Mouse (Mus musculus) MEL (cell line): Measurements from ENCODE around the gene F2. TPM values are rescaled to one million over a fixed set of nuclear protein-coding genes. Genes with fewer than 3 reads are reported as not detected.

Source experiments
- DNase-seq: peaks from one replicate; pipeline ENCODE4 v3.0.0; 2011; ENCODE audit warnings: low read depth, low spot score
- H3K27ac ChIP-seq: 2 replicates; pipeline ENCODE4 v1.5.1; 2012; ENCODE audit warnings: low read depth, mild to moderate bottlenecking, control low read depth, low read length, moderate library complexity; ENCODE audit not compliant: control insufficient read depth
- H3K27me3 ChIP-seq, 2 experiments: fragments of 150-350 bp in 1 of 2; sonication (generic) in 1 of 2; 2 replicates each; pipeline ENCODE4 v1.6.1; 2012; ENCODE audit warnings: low read length in 2 of 2, mild to moderate bottlenecking in 2 of 2, improper control_type of control experiment in 1 of 2, moderate library complexity in 1 of 2; ENCODE audit not compliant: insufficient read depth in 2 of 2, control insufficient read depth in 1 of 2
- H3K36me3 ChIP-seq, 2 experiments: 2 replicates each; pipeline ENCODE4 v1.6.1; 2012 to 2014; ENCODE audit warnings: low read length in 2 of 2, improper control_type of control experiment in 1 of 2, inconsistent platforms in 1 of 2, mild to moderate bottlenecking in 1 of 2; ENCODE audit not compliant: insufficient read depth in 2 of 2, control insufficient read depth in 1 of 2
- H3K4me1 ChIP-seq, 2 experiments: fragments of 150-350 bp in 1 of 2; sonication (generic) in 1 of 2; 2 replicates each; pipeline ENCODE4 v1.6.1; 2012; ENCODE audit warnings: low read length in 2 of 2, improper control_type of control experiment in 1 of 2, mild to moderate bottlenecking in 1 of 2; ENCODE audit not compliant: insufficient read depth in 2 of 2, control insufficient read depth in 1 of 2
- H3K4me3 ChIP-seq, 2 experiments: fragments of 150-350 bp in 1 of 2; sonication (generic) in 1 of 2; 2 replicates each; pipeline ENCODE4 v1.5.1; 2012; ENCODE audit warnings: low read depth in 2 of 2, low read length in 2 of 2, mild to moderate bottlenecking in 2 of 2, moderate library complexity in 2 of 2, control low read depth in 1 of 2, improper control_type of control experiment in 1 of 2; ENCODE audit not compliant: control insufficient read depth in 1 of 2, insufficient read depth in 1 of 2
- H3K79me2 ChIP-seq: 2 replicates; pipeline ENCODE4 v1.6.1; 2012; ENCODE audit warnings: mild to moderate bottlenecking, low read length, moderate library complexity; ENCODE audit not compliant: control insufficient read depth, poor library complexity, insufficient read depth
- H3K9ac ChIP-seq: 2 replicates; pipeline ENCODE4 v1.6.1; 2012; ENCODE audit warnings: low read depth, mild to moderate bottlenecking, control low read depth, low read length, moderate library complexity; ENCODE audit not compliant: control insufficient read depth, poor library complexity, severe bottlenecking
- H3K9me3 ChIP-seq: fragments of 150-350 bp; sonication (generic); replicated peaks from 2 replicates; pipeline ENCODE4 v1.6.1; 2012; ENCODE audit warnings: mild to moderate bottlenecking, low read length, improper control_type of control experiment, moderate library complexity; ENCODE audit not compliant: insufficient read depth
- BHLHE40 ChIP-seq: IDR thresholded peaks from 2 replicates; pipeline ENCODE4 v1.6.1; 2012; ENCODE audit warnings: low read depth, mild to moderate bottlenecking, inconsistent platforms, low read length, improper control_type of control experiment, borderline replicate concordance
- CHD1 ChIP-seq: IDR thresholded peaks from 2 replicates; pipeline ENCODE4 v1.6.1; 2012; ENCODE audit warnings: low read depth, mild to moderate bottlenecking, inconsistent platforms, low read length, improper control_type of control experiment
- CHD2 ChIP-seq: IDR thresholded peaks from 2 replicates; pipeline ENCODE4 v1.6.1; 2011; ENCODE audit warnings: low read length, improper control_type of control experiment
- CTCF ChIP-seq, 3 experiments: IDR thresholded peaks in 2 of 3; conservative IDR thresholded peaks in 1 of 3; 2 replicates each; pipeline ENCODE4 v1.5.1; 2011 to 2012; ENCODE audit warnings: low read length in 3 of 3, low read depth in 2 of 3, mild to moderate bottlenecking in 2 of 3, improper control_type of control experiment in 1 of 3, inconsistent platforms in 1 of 3, mixed read lengths in 1 of 3, moderate library complexity in 1 of 3; ENCODE audit not compliant: control insufficient read depth in 1 of 3, insufficient read depth in 1 of 3, poor library complexity in 1 of 3, severe bottlenecking in 1 of 3
- HCFC1 ChIP-seq: IDR thresholded peaks from 2 replicates; pipeline ENCODE4 v1.6.1; 2012; ENCODE audit warnings: low read depth, mild to moderate bottlenecking, inconsistent platforms, low read length, improper control_type of control experiment, moderate library complexity
- JUND ChIP-seq: IDR thresholded peaks from 2 replicates; pipeline ENCODE4 v1.6.1; 2011; ENCODE audit warnings: low read depth, mild to moderate bottlenecking, improper control_type of control experiment, low read length
- KAT2A ChIP-seq: conservative IDR thresholded peaks from 2 replicates; pipeline ENCODE4 v1.6.1; 2012; ENCODE audit warnings: low read depth, low read length, improper control_type of control experiment, inconsistent platforms
- MAFK ChIP-seq: IDR thresholded peaks from 2 replicates; pipeline ENCODE4 v1.6.1; 2011; ENCODE audit warnings: low read depth, mild to moderate bottlenecking, low read length, improper control_type of control experiment, borderline replicate concordance
- MAX ChIP-seq: IDR thresholded peaks from 2 replicates; pipeline ENCODE4 v1.6.1; 2011; ENCODE audit warnings: low read length, improper control_type of control experiment
- MAZ ChIP-seq: IDR thresholded peaks from 2 replicates; pipeline ENCODE4 v1.6.1; 2012; ENCODE audit warnings: low read depth, mild to moderate bottlenecking, inconsistent platforms, low read length, improper control_type of control experiment
- MYB ChIP-seq: IDR thresholded peaks from 2 replicates; pipeline ENCODE4 v1.6.1; 2011; ENCODE audit warnings: mild to moderate bottlenecking, low read depth, low read length, improper control_type of control experiment
- NELFE ChIP-seq: IDR thresholded peaks from 2 replicates; pipeline ENCODE4 v1.6.1; 2011; ENCODE audit warnings: low read depth, low read length, improper control_type of control experiment
- NRF1 ChIP-seq: IDR thresholded peaks from 2 replicates; pipeline ENCODE4 v1.6.1; 2014; ENCODE audit warnings: low read depth, mild to moderate bottlenecking, inconsistent platforms, low read length, improper control_type of control experiment, moderate library complexity; ENCODE audit not compliant: poor library complexity, insufficient read depth, severe bottlenecking
- POLR2A ChIP-seq, 2 experiments: IDR thresholded peaks; 2 replicates each; pipeline ENCODE4 v1.6.1; 2011 to 2012; ENCODE audit warnings: low read length in 2 of 2, mild to moderate bottlenecking in 2 of 2, control low read depth in 1 of 2, improper control_type of control experiment in 1 of 2, low read depth in 1 of 2, moderate library complexity in 1 of 2; ENCODE audit not compliant: control insufficient read depth in 1 of 2, insufficient read depth in 1 of 2, poor library complexity in 1 of 2
- POLR2AphosphoS2 ChIP-seq: IDR thresholded peaks from 2 replicates; pipeline ENCODE4 v1.6.1; 2011; ENCODE audit warnings: low read length, improper control_type of control experiment
- POLR2AphosphoS5 ChIP-seq: IDR thresholded peaks from 2 replicates; pipeline ENCODE4 v1.6.1; 2012; ENCODE audit warnings: low read depth, borderline replicate concordance, mild to moderate bottlenecking, inconsistent platforms, low read length, moderate library complexity, mixed read lengths
- RAD21 ChIP-seq: IDR thresholded peaks from 2 replicates; pipeline ENCODE4 v1.6.1; 2011; ENCODE audit warnings: mild to moderate bottlenecking, low read depth, low read length, improper control_type of control experiment
- SMC3 ChIP-seq: IDR thresholded peaks from 2 replicates; pipeline ENCODE4 v1.6.1; 2011; ENCODE audit warnings: low read depth, low read length, improper control_type of control experiment
- TCF12 ChIP-seq: IDR thresholded peaks from 2 replicates; pipeline ENCODE4 v1.6.1; 2014; ENCODE audit warnings: low read depth, mild to moderate bottlenecking, inconsistent platforms, low read length, improper control_type of control experiment, moderate library complexity
- UBTF ChIP-seq: IDR thresholded peaks from 2 replicates; pipeline ENCODE4 v1.6.1; 2012; ENCODE audit warnings: low read depth, mild to moderate bottlenecking, inconsistent platforms, low read length, improper control_type of control experiment, moderate library complexity, borderline replicate concordance; ENCODE audit not compliant: insufficient read depth
- USF1 ChIP-seq: IDR thresholded peaks from 2 replicates; pipeline ENCODE4 v1.6.1; 2014; ENCODE audit warnings: low read depth, mild to moderate bottlenecking, inconsistent platforms, low read length, improper control_type of control experiment, moderate library complexity
- ZC3H11A ChIP-seq: IDR thresholded peaks from 2 replicates; pipeline ENCODE4 v1.6.1; 2012; ENCODE audit warnings: low read depth, mild to moderate bottlenecking, inconsistent platforms, low read length, improper control_type of control experiment
- ZKSCAN1 ChIP-seq: IDR thresholded peaks from 2 replicates; pipeline ENCODE4 v1.6.1; 2012; ENCODE audit warnings: low read depth, mild to moderate bottlenecking, inconsistent platforms, low read length, improper control_type of control experiment, moderate library complexity
- ZMIZ1 ChIP-seq: IDR thresholded peaks from 2 replicates; pipeline ENCODE4 v1.6.1; 2012; ENCODE audit warnings: low read depth, mild to moderate bottlenecking, inconsistent platforms, low read length, improper control_type of control experiment, moderate library complexity
- polyA plus RNA-seq, 2 experiments: library from polyadenylated mRNA; stranded (reverse) in 1 of 2; unstranded in 1 of 2; fragments of >175 nt in 1 of 2; fragments of >200 nt in 1 of 2; gene quantifications; 2 replicates each; pipeline versions ENCODE4 v1.2.1 to v1.2.4; 2012; ENCODE audit warnings: low replicate concordance in 2 of 2, low read depth in 1 of 2; ENCODE audit not compliant: insufficient read length in 2 of 2, insufficient read depth in 1 of 2, missing spikeins in 1 of 2
- total RNA-seq: library from RNA; depleted of rRNA; stranded (reverse); fragments of 300-350 nt; gene quantifications from 2 replicates; pipeline ENCODE4 v1.2.3, GENCODE M21; 2012

Gene F2
- total and polyA plus RNA-seq, 3 experiments = 0.04 to 0.06 TPM; not detected in 1

DNA sequence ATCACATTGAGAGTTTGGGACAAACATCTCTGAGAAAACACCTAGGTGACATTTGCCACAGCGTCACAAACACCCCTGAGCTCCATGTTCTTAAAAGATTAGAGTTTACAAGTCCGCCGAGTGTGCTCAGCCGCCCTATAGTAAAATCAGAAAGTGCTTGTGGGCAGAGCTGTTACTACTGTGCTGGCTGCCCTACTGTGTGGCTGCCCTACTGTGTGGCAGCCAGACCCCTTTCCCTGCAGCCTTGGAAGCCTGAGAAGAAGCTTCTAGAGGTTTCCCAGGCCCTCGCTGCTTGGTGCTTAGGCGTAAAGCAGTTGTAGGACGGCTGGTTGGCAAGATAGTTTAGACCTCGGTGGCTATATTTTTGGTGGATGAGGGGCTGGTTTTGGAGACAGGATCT is 23.4 kb upstream of the F2 start:
- no peak for DNase-seq
- no peaks in the 10 kb centered on the region for H3K9me3 ChIP-seq
- peaks cover 0 to 2% of the 10 kb centered on the region in 2 experiments; a peak in 2 of 4 replicates for H3K36me3 ChIP-seq
- no peaks in the 10 kb centered on the region for H3K27me3 ChIP-seq
- no peaks in the 10 kb centered on the region for H3K79me2 ChIP-seq
- no peak overlapping the region for H3K27ac ChIP-seq
- no peaks in the 10 kb centered on the region; a peak in 1 of 4 replicates for H3K4me1 ChIP-seq
- TF ChIP-seq ZKSCAN1 = peak; percentile 95
- no peak for TF ChIP-seq MYB
- H3K4me3 ChIP-seq = no peak overlapping the region
- no peak overlapping the region for H3K9ac ChIP-seq

- Histone ChIP-seq H3K9me3 (no peaks in the 10 kb centered on the region), H3K36me3 (no peaks in the 10 kb centered on the region; a peak in 2 of 4 replicates), H3K27me3 (no peaks in the 10 kb centered on the region), H3K27ac (no peak overlapping the region), H3K9ac (no peak overlapping the region), H3K4me1 (no peaks in the 10 kb centered on the region; a peak in 1 of 4 replicates), H3K4me3 (no peak overlapping the region), H3K79me2 (peaks cover 4% of the 10 kb centered on the region; the same call in 1 of the 2 replicates)
- no peak for DNase-seq
- TF ChIP-seq HCFC1 = no peak
- no peak for TF ChIP-seq POLR2AphosphoS2
- no peak for TF ChIP-seq MYB
- TF ChIP-seq NRF1 = no peak
- no peak for TF ChIP-seq UBTF
- no peak for TF ChIP-seq MAX
- no peak for TF ChIP-seq POLR2A (IDR thresholded peaks at IDR 0.05; ENCODE audit: control insufficient read depth in 1 of 2, insufficient read depth in 1 of 2, low read depth in 1 of 2, low read length in 2 of 2, poor library complexity in 1 of 2)
- no peak for TF ChIP-seq ZMIZ1
- no peak for TF ChIP-seq ZC3H11A
- peak; percentile 23 to 50 (median 35); a peak in 5 of 6 replicates for TF ChIP-seq CTCF (IDR thresholded peaks at IDR 0.05 in 2 of 3, conservative IDR thresholded peaks at IDR 0.05 in 1 of 3; ENCODE audit: control insufficient read depth in 1 of 3, insufficient read depth in 1 of 3, low read depth in 2 of 3, low read length in 3 of 3, poor library complexity in 1 of 3, severe bottlenecking in 1 of 3)
- no peak for TF ChIP-seq KAT2A
- peak; percentile 10; the same call in 1 of the 2 replicates for TF ChIP-seq SMC3
- TF ChIP-seq CHD2 = no peak
- no peak for TF ChIP-seq CHD1
These were observed 20.6 kb upstream of the F2 start for GRCm38 (mm10) chr2:91656774-91657173.

GRCm38 (mm10) chr2:91655827-91656226 is 19.6 kb upstream of the F2 start:
- peaks cover 0 to 3% of the 10 kb centered on the region in 2 experiments; a peak in 2 of 4 replicates for H3K4me1 ChIP-seq
- H3K9ac ChIP-seq = no peak overlapping the region
- H3K9me3 ChIP-seq = no peaks in the 10 kb centered on the region
- no peak overlapping the region for H3K4me3 ChIP-seq
- DNase-seq = no peak
- TF ChIP-seq SMC3 (no peak), RAD21 (no peak), JUND (no peak), POLR2AphosphoS2 (no peak), USF1 (no peak), MAFK (no peak), ZMIZ1 (no peak), UBTF (no peak), POLR2AphosphoS5 (no peak), BHLHE40 (no peak), TCF12 (no peak), CTCF (IDR thresholded peaks at IDR 0.05 in 2 of 3, conservative IDR thresholded peaks at IDR 0.05 in 1 of 3; ENCODE audit: control insufficient read depth in 1 of 3, insufficient read depth in 1 of 3, low read depth in 2 of 3, low read length in 3 of 3, poor library complexity in 1 of 3, severe bottlenecking in 1 of 3) (no peak), NELFE (no peak), MAZ (no peak)
- TF ChIP-seq, all 39 proteins: peak for 0
- no peaks in the 10 kb centered on the region for H3K27me3 ChIP-seq
- no peak overlapping the region for H3K27ac ChIP-seq
- H3K79me2 ChIP-seq = peaks cover 7% of the 10 kb centered on the region
- H3K36me3 ChIP-seq = no peaks in the 10 kb centered on the region; a peak in 3 of 4 replicates
